Mouse (Mus musculus) right cerebral cortex, postnatal 4 days (tissue): ENCODE measurements around the gene Pip5k1b.

Source experiments
- DNase-seq: peaks from one replicate; pipeline ENCODE4 v3.0.0-alpha.2; 2022

Gene Pip5k1b

GRCm38 (mm10) chr19:24330366-24330765 lies 225.3 kb downstream of the Pip5k1b start:
- no peak for DNase-seq

- DNase-seq, result no peak
Observed at GRCm38 (mm10) chr19:24327921-24328320, 227.8 kb downstream of the Pip5k1b start.

- DNase-seq, result no peak
Observed at GRCm38 (mm10) chr19:24326969-24327368, 228.7 kb downstream of the Pip5k1b start.

GRCm38 (mm10) chr19:24325692-24326091 lies 230.0 kb downstream of the Pip5k1b start:
- no peak for DNase-seq

GRCm38 (mm10) chr19:24323841-24324613 lies 231.6 kb downstream of the Pip5k1b start:
- DNase-seq, result no peak

- DNase-seq, result no peak
Observed at GRCm38 (mm10) chr19:24321900-24322311, 233.8 kb downstream of the Pip5k1b start.

- DNase-seq, result no peak
Observed at GRCm38 (mm10) chr19:24321211-24321899, 234.3 kb downstream of the Pip5k1b start.

GRCm38 (mm10) chr19:24318172-24318571 lies 237.5 kb downstream of the Pip5k1b start:
- no peak for DNase-seq

- no peak for DNase-seq
Observed at GRCm38 (mm10) chr19:24317731-24318130, 237.9 kb downstream of the Pip5k1b start.

- DNase-seq, result peak; percentile 50
Observed at GRCm38 (mm10) chr19:24317038-24317591, 238.6 kb downstream of the Pip5k1b start.

GRCm38 (mm10) chr19:24316060-24316725 lies 239.5 kb downstream of the Pip5k1b start:
- DNase-seq, result no peak

- no peak for DNase-seq
Observed at GRCm38 (mm10) chr19:24315234-24315633, 240.4 kb downstream of the Pip5k1b start.

- no peak for DNase-seq
Observed at GRCm38 (mm10) chr19:24314676-24315075, 241.0 kb downstream of the Pip5k1b start.

GRCm38 (mm10) chr19:24312556-24313342 lies 242.9 kb downstream of the Pip5k1b start:
- no peak for DNase-seq

GRCm38 (mm10) chr19:24312046-24312445 lies 243.6 kb downstream of the Pip5k1b start:
- DNase-seq, result no peak

- peak; percentile 35 for DNase-seq
Observed at GRCm38 (mm10) chr19:24308305-24308705, 247.4 kb downstream of the Pip5k1b start.

GRCm38 (mm10) chr19:24307271-24308221 lies 248.1 kb downstream of the Pip5k1b start:
- DNase-seq, result no peak

GRCm38 (mm10) chr19:24306351-24306750 lies 249.3 kb downstream of the Pip5k1b start:
- DNase-seq, result no peak

- no peak for DNase-seq
Observed at GRCm38 (mm10) chr19:24302198-24302597, 253.5 kb downstream of the Pip5k1b start.

GRCm38 (mm10) chr19:24301768-24302148 lies 253.9 kb downstream of the Pip5k1b start:
- DNase-seq, result no peak
